Mouse (Mus musculus): ENCODE data around the gene Ece2.

DNA sequence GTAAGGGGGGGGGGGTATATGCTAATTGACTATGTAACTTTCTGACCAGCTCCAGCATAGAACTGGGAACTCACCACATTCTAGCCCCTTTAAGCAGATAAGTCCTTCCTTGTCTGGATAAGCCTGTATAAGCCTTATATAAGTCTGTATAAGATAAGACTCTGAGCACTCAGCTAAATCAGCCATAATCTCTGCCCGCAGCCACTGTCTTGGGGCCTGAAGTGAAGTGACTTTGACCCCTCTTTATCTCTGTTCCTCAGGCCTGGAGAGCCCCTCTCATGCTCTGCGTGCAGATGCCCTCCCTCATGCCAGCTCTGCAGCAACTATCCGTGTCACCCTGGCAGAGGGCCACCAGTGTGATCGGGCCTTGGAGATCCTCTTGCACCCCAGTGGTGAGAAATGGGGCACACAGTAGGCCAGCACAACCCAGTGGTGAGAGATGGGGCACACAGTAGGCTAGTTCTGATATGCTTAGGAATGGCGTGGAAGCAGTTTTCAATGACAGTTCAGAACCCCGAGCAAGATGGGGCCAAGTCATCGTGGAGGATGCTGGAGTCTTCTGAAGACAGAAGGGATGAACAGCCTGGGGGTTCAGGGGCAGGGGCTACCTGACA is 34.5 kb upstream of the Ece2 start:
- TF ChIP-seq CTCF (IDR thresholded peaks at IDR 0.05) (no peak), EP300 (IDR thresholded peaks at IDR 0.05) (no peak)

Measured in lung, postnatal 0 days (tissue).